Mouse (Mus musculus) spleen, adult 2 months (tissue): ENCODE results near the gene Samd13.

Source experiments
- CTCF ChIP-seq: fragments of 200-500 bp; IDR thresholded peaks from 2 replicates; pipeline ENCODE4 v1.5.1; 2011; ENCODE audit warnings: mild to moderate bottlenecking, inconsistent platforms; ENCODE audit not compliant: insufficient read depth, insufficient read length, insufficient replicate concordance; ENCODE audit errors: extremely low read depth
- POLR2A ChIP-seq: fragments of 200-500 bp; IDR thresholded peaks from 2 replicates; pipeline ENCODE4 v1.6.1; 2011; ENCODE audit warnings: low read depth, low read length, inconsistent platforms

- TF ChIP-seq CTCF (no peak), POLR2A (no peak)
Measured at GRCm38 (mm10) chr3:146604647-146605046, 80.7 kb downstream of the Samd13 start.
